Mouse (Mus musculus): ENCODE results near the gene Tinag.

DNA sequence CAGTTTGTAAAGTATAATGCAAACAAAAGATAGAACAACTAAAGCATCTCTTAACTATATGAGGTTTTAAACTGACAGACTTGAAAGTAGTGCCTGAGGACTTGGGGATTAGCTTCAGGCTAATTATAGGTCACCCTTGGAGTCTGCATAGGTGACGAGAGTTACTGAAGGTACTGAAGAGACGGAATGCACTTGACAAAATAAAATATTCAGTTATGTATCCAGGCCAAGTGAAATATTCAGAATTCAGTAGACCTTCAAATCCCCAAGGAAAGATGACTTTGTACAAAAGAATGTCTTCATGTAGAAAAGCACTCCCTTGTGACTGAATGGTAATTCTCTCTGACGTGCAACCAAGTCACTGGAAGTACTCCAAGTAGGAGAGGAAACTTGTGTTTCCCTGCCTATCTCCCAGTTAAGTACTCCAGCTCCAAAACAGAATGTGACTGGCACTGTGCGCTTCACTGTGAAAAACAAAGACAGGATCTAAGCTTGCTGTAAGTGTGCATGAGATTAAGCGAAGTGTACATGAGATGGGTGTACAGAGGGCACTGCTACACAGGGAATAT, 130.4 kb downstream of the Tinag start:
- TF ChIP-seq CTCF (IDR thresholded peaks at IDR 0.05; ENCODE audit: borderline replicate concordance, control insufficient read depth, extremely low read depth, insufficient read depth, low read length, poor library complexity) = no peak
- TF ChIP-seq POLR2A (IDR thresholded peaks at IDR 0.05; ENCODE audit: control insufficient read depth, extremely low read depth, insufficient read depth, low read length, poor library complexity) = no peak
